Mouse (Mus musculus) C2C12 (cell line): ENCODE data around the gene Tmem150a.

Experiments
- CEBPB ChIP-seq: IDR thresholded peaks from one replicate; pipeline ENCODE4 v1.6.1; 2011; ENCODE audit warnings: low read depth, mild to moderate bottlenecking, control low read depth, moderate library complexity
- CTCF ChIP-seq: IDR thresholded peaks from one replicate; pipeline ENCODE4 v1.5.1; 2011; ENCODE audit not compliant: control insufficient read depth, insufficient read depth, insufficient read length
- FOSL1 ChIP-seq: IDR thresholded peaks from one replicate; pipeline ENCODE4 v1.8.0; 2011; ENCODE audit warnings: mild to moderate bottlenecking, low read length; ENCODE audit not compliant: poor library complexity, insufficient read depth, severe bottlenecking
- MAX ChIP-seq: IDR thresholded peaks from one replicate; pipeline ENCODE4 v1.6.1; 2011; ENCODE audit warnings: mild to moderate bottlenecking, control low read depth
- MYOD1 ChIP-seq: IDR thresholded peaks from one replicate; pipeline ENCODE4 v1.6.1; 2011; ENCODE audit warnings: low read depth; ENCODE audit not compliant: control insufficient read depth, insufficient read length
- USF1 ChIP-seq: IDR thresholded peaks from one replicate; pipeline ENCODE4 v1.6.1; 2011; ENCODE audit warnings: low read depth, mild to moderate bottlenecking, control low read depth, moderate library complexity

GRCm38 (mm10) chr6:72396837-72397251 is 41.6 kb downstream of the Tmem150a start:
- TF ChIP-seq CTCF: no peak
- no peak for TF ChIP-seq CEBPB
- no peak for TF ChIP-seq USF1
- TF ChIP-seq MAX: no peak
- TF ChIP-seq FOSL1: no peak
- TF ChIP-seq MYOD1: peak; percentile 65
